Mouse (Mus musculus) c-Kit-positive CD71-positive TER-119-negative erythroid progenitor cells, embryonic 14.5 days (primary cell): ENCODE data around the gene Dio3.

Experiments used
- DNase-seq: peaks from one replicate; pipeline ENCODE4 v3.0.0-alpha.2; 2013; ENCODE audit warnings: low read depth

Gene Dio3

DNA sequence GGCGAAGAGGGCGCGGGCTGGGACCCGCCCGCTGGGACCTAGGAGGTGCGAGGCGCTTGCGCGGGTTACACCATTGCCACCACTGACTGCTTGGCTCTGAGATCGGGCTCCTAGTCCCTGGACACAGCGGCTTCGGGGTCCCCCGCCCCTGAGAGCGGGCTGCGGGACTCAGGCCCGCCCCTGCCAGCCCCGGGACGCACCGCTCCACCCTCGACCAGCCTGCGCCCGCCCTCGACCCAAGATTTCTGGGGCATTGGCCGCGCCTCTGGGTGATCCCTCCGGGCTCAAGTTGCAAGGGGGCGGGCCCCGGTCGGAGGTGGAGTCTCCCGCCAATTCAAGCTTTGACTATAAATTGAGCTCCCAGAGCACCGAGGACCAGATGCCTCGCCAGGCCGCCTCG is at the start of gene Dio3:
Dio3 (plus strand) TSS at position 216 of the 400 bp plus-strand sequence.
- no peak for DNase-seq

DNA sequence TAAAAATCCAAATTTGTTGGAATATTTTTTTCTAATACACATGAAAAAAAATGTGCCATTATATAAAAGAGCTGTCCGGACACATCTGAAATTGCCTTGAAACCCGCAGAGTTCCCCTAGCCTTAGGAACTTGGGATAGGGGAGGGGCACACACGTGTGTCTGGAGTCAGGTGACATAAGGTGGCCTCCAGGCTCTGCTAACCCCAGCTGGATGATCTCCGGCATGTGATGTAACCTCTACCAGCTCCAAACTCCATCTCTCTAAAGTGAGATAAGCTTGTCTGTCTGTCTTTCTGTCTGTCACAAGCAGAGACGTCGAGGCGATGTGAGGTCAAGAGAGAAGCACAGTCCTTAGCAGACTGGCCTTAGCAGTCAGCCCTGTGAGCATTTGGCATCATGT is 48.6 kb upstream of the Dio3 start:
- DNase-seq = no peak

DNA sequence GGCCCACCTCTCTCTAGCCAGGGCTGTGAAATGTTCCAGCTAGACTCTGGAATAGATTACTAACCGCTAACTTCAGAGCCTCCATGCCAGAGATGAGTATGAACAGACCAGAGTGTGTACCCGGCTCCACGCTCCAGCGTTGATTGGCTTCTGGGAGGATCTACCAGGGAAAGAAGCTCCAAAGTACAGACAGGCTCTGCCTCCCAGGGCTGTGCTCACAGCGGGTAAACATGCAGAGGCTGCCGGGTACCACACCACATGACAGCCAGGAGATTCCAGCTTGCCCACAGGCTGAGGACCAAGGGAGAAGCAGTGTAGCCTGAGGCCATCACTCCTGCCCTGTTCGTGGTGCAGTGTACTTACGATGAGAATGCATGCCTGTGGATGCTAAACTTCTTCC is 48.1 kb upstream of the Dio3 start:
- DNase-seq = no peak

DNA sequence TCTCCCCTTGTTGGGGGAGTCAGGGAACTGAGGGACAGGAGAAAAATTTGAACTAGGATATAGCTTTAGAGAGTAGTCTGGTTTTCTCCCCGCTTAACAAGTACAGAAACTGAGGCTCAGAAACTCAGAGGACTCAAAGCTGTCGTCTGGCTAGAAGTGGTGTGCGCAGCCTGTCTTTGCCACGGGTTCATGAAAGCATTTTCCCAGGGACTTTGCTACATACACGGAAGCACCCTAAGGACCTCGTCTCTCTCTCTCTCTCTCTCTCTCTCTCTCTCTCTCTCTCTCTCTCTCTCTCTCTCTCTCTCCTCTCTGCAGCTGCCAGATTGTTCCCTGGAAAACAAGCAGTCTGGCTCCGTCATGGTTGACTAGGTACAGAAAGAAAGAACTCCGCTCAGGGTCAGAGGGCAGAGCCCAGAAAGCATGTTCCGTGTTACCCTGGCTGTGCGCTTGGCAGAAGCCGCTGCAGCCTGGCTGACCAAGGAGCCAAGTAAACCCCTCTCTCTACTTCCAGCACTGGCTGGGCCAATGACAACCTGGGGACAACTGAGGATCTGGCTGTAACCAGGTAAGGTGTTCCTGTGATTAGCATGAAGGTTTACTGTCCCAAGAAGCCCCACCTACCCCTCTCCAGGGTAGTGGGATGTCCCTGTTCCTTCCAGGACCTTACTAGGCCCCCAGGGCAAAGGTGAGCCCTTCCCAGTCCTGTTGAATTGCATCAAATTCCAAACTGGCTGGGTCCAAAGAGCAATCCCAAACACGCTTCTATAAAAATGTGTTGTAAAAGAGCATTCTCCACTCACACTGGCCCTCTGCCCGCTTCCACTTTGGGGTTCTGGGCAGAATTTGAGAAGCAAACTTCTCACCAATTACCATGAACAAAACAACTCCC is 46.9 kb upstream of the Dio3 start:
- DNase-seq = no peak

DNA sequence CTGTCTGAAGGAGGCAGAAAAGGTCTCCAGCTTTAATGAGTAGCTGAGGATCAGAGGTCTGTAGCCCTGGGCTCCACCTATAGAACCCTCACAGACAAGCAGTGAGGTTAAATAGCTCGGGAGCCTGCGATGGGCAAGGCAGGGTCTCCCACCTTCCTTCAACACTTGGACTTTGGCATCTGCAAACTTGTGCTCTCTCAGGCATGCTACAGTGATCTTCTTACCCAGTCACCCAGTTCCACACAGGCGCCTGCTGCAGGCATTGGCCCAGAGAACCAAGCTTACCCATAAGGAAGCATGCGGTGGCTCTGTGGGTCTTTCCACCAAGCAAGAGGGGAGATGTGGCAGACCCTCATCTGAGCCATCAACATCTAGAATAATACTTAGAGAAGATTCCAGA is 43.0 kb upstream of the Dio3 start:
- no peak for DNase-seq

DNA sequence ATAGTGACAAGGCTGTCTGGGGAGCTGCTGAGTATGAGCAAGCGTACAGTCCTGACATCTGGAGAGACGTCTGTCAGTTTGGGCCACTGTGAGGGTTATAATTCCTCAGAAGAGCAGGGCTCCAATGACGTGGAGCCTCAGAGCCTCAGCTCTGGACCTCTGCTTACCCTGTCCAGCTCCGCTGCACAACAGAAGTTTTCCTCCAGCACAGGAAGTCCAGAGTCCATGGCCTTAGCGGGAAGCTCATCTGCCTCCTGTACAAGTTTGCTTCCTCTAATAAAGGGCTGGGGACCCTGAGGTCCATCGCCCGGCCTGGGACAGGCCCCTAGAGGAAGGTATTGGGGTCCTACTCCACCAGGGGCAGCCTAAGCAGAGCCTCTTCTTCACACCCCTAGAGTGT is 41.8 kb upstream of the Dio3 start:
- DNase-seq = no peak

DNA sequence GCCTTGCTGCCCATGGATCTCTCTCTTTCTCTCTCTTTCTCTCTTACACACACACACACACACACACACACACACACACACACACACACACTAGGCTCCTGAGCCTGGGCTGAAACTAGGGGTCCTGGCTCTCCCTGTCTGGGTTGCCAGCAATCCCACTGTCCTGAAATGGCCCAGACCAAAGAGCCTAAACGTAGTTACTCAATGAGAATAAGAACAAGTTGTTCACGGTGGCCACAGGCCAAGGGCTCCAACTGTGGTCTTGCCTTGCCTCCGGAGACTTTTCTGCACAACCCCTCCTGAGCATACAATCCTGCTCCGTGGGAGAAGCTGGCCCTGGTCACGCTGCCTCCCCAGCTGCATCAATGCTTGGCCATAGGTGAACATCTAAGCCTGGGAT is 39.5 kb upstream of the Dio3 start:
- no peak for DNase-seq

DNA sequence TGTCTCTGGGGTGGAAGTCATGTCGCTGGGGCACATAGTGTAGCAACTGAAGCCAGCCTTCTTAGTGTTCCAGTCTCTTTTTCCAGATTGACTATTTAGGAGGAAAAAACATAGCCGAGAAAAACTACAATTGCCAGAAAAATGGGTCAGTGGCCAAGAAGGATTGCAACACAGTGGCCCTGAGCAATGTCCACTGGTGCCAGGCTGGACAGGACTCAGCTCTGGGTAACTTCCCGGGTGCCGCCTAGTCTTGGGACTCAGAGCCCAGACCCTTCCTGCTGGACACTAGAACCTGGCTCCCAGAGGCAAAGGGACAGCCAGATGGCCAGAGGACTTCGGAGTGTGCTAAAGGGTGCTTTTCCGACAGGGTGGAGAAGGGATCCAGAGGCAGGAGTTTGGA is 34.3 kb upstream of the Dio3 start:
- DNase-seq = no peak

DNA sequence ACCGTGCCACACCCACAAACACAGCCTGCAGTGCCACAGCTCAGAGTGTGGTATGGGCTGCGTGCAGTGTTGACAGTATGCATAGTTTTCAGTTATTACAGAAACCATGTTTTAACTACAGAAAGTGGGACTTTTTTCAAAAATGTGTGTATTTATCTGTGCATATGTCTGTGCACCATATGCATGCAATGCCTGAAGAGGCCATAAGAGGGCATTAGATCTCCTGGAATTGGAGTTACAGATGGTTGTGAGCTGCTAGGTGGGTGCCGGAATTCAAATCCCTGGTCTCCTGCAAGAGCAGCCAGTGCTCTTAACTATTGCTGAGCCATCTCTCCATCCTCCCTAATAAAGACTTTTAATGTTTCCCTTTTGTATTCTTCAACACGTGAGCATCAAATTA is 33.4 kb upstream of the Dio3 start:
- DNase-seq = no peak

DNA sequence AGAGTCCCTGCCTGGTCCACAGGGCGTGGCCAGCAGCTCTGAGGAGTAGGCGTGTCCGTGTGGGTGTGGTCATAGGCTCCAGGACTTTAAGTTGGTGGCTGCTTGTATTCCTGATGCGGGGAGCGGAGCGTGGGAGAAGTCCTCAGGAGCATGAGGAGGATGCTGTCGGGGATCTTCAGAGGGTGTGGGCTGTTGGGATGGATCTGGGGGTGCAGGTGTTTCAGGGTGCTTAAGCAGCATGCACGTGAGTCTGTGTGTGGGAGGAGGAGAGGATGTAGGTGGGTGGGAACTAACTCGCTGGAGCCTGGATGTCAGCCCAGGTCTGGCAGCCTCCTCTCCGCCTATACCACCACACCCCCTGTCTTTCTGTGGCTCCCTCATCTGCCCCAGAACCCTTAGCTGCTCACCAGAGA is 26.7 kb upstream of the Dio3 start:
- DNase-seq = no peak

DNA sequence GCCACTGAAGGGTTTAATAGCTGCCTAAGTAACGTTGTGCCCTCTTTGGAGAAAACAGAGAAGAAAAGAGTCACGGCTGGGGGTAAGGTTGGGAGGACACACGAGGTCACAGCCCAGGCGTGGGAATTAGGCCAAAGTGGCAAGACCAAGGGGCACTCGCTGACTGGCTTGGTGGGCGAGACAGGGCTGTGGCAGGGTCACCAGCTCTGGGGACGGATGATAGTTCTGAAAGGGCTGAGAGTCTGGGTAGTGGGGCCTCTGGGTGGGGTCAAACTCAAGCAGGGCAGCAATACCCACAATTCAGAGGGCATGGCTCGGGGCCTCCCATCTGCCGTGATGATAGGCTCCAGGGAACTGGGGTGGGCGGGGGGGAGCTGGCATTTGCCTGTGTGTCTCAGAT is 23.1 kb upstream of the Dio3 start:
- no peak for DNase-seq

DNA sequence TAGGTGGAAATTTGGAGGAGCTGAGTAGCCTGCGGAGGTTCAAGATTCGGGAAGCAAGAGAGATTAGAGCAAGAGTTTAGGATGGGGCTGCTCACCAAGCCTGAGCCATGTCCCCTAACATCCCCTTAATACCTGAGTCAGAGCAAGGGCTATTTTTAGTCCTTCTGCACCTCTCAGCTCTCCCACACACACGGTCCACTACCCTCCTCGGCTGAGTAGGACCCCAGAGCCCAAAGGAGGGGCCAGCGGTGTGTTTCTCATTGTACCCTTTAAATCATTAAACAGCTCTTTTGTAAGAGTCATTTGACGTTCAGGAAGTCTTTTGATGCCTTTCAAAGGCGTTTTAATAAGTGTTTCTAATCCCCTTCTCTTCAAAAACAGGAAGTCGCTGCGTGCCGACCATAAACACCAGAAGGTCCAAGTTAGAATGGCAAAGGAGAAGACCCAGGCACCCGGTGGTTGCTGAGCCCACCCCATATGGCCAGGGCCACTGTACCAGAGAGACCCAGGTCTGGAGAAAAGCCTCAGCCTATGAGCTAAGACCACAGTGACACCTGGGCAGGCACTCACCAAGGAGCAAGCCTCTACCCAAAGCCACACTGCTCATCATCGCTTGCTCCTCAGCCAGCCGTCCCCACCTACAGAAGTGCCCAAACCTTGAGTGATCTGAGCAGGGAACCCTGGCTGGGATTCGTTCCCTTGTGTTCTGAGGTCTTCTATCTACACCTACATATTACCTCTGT is 22.2 kb upstream of the Dio3 start:
- DNase-seq = no peak

DNA sequence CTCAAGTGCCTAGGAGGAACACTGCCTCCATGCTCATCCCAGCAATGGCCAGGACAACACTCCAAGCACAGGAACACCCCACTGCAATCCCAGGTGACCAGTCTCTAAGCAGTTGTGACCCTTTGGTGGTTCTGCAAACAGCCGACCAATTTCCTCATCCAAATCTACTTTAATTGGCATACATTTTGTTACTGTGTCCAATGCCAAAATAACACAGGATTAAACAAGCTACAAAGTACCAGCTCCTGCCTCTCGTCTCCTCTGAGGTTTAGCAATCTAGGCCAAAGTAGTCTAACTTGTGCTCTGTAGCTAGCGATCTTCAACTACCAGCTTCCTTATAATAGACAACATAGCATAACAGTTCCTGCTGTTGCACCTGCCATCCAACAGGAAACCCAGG is 10.6 kb upstream of the Dio3 start:
- DNase-seq = no peak

DNA sequence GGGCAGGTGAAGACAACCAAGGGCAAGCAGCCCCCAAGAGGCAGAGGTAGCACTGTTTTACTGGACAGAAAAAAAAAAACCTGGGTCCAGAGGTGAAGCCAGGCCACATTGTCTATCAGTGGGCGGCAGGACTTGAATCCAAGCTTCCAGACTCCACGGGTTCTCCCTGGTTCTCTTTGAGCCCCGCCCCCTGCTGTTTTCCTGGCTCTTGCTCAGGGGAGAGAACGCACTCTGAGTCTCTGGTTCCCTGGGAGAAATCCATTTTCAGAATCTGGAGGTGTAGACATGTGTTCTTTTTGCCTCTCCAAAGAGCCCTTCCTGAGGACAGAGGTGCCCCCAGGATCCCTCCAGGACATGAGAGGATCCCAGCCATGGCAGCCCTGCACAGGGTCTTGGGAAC is 9.2 kb upstream of the Dio3 start:
- no peak for DNase-seq

DNA sequence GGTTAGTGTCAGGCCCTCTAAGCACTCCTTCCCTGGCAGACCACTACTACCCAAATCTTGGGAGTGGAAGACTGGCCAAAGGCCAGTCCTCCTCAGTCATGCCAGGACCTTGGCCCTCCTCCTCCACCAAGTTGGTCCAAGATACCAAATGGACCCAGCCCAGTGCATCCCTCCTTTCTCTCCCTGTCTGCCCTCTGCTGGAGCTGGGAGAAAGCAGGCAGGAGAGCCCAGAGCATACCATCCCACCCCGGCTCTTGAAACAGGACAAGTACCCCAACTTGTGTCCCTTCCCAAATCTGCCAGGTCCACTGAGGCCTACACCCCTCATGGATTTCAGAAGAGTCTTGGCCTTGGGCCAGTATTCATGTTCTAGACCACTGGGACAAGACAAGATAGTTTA is 2.8 kb upstream of the Dio3 start:
- DNase-seq = no peak

DNA sequence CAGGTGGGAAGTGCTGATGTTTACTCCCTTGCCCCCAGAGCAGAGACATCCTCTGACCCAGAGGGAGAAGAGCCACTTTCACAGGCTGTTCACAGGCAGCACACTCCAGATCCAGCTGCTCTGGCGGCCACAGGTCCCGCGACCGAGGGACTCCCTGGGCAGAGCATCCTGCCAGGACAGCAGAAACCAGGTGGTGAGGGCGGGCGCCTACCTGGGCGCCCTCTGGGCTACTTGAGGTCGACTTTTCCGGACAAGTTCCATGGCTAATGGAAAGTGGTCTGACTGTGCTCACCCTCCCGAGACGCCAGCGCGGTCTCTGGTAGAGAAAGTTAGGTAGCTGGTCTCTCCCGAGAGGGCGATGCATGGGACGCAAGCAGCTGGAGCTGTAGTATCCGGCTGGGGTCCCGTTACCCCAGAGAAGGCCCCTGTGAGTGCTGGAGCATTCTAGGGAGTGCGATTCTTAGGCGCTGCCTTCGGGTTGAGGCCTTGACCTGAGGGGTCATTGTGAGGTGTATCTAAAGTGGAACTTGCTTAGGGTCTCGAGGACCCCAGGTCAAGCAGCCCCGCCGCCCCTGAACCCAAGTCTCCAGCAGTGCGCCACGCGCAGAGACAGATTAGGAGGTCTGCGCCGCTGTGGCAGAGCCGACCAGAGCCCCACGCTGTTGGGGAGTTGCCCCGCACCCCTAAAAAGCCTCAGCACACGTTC is 1.5 kb upstream of the Dio3 start:
- no peak for DNase-seq

DNA sequence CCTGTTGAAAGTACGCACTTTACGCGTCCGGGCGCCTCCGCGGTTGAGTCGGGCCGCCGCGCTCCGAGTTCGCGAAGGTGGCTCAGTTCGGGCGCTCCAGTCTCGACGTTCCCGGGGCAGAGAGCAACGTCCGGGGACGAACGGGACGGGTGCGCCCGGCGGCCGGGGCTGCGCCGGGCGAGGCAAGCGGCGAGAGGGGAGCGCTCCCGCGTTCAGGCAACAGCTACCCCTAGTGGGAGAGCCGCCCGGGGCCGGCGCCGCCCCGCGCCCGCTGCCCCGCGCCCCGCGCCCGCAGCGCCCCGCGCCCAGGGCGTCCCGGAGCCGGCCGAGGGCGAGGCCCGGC is 932 bp upstream of the Dio3 start:
- DNase-seq = no peak

DNA sequence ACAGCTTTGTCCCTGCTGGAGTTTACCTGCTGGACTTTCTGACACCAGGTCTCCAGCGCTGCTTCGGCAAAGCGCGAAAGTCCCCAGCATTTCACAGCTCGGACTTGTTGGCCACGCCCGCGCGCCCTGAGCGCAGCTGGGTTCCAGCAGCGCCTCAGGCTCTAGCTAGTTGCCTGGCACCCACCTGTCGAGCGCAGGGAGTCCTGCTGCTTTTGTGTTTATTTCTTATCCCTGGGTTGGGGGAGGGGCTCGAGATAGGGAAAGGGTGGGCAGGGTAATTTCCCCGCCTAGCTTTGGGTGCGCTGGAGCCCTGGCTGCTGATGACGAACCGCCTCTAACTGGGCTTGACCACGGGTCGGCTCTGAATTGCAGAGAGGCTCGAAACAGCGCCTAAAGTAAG is 1.5 kb downstream of the Dio3 start:
- no peak for DNase-seq

DNA sequence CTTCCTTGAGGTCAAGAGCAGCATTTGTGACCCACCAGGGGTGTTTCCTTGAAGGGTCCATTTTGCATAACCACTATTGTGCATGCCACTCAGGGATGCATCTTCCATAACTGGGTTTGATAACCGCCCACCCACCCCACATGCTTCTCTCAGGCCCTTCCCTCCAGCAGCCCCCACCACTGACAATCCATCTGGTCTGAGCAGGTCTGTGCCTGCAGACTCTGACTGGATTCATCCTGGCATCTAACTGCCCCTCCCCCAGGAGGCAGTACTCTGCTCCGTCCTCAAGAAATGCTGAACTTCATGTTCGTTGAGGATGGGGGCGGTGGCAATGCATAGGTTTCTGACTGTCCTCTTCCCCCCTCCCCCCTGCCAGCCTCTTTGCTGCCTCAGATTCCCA is 4.9 kb downstream of the Dio3 start:
- DNase-seq = no peak

DNA sequence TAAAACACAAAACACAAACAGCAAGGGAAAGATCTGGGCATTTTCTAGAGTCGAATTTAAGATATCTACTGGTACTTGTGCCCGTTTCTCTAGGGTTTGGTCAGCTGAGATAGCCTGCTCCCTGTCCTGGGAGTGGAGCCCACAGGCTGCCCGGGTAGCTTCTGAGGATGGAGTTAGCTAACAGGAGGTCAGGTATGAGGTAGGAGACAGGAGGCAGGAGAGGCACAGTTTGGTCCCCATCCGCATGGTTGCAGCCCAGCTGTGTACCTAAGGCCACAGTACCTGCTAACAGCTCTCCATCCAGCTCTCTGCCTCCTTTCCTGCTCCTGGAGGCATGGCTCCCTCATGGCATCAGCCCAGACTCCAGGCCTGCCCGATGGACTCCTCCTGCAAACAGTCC is 13.9 kb downstream of the Dio3 start:
- no peak for DNase-seq

DNA sequence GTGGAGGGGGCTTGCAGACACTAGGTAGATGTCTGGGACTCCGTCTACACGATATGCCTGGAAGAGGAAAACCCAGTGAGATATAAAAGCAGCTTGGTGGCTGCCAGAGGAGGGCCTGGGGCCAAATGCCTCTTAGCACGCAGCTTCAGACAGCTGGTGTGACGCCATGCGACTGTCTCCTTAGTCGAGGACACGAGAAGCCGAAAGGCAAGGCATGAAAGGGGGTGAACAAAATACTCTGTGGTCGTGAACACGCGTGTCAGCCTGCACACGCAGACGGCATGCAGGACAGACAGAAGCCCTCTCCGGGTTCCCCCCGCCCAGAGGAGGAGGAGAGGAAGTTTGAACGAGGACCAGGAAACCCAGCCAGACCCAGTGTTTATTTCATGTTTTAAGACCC is 16.0 kb downstream of the Dio3 start:
- DNase-seq = no peak

DNA sequence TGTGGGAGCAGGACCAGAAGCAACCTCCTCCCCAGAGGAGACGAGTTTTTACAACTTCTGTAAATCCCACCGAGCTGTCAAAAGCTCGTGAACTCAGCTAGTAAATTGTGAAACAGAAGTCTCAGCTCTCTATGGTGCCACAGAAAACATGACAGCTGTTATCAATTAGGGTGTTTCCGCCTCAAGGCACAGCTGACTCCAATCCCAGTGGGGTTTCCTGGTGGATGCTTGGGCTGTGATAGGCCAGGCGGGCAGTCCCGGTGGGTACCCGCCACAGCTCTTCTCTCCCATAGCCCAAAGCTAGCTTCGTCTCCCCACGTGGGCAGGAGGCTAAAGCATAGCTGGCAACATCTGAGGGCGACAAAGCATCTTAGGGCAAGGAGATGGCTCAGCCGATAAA is 19.8 kb downstream of the Dio3 start:
- no peak for DNase-seq

DNA sequence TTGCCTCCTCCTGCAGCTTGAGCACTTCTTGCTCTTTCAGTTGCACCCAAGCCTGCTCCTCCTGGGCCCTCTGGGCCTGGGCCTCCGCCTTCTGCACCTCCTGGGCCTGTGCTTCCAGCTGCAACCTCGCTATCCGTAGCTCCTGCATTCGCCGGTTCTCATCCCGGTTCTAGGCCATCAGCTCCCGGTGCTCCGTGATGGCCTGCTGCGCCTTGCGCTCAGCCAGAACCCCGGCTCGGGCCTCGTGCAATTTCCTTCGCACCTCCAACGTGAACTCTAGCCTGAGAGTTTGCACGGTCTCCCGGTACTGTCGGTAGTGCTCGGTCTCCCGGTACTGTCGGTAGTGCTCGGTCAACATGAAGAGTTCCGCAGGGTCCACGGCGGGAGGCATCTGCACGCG is 40.8 kb downstream of the Dio3 start:
- DNase-seq = no peak
